Mouse (Mus musculus): ENCODE data around the gene Asb18. TPM values are rescaled to one million over a fixed set of nuclear protein-coding genes. Genes with fewer than 3 reads are reported as not detected.

The Asb18 gene
- polyA plus RNA-seq, 1 experiment from 2014 or later, result not detected

DNA sequence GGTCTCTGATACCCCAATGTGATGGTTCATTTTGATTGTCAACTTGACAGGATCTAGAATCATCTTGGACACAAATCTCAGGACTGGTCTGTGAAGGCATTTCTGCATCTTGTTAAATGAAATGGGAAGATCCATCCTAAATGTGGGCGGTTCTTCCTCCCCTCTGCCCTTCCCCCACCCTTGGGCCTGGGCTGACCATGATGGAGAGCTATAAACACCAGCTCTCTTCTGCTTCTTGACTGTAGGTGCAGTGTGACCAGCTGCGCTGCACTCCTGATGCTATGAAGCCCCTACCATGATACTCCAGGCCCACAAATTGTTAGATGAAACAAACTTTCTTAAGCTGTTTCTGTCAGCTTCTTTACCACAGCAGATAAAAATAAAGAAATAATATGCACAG lies 51.2 kb downstream of the Asb18 start:
- no peak overlapping the region for H3K27ac ChIP-seq (ENCODE audit: low read length)
- ATAC-seq (ENCODE audit: low FRiP score, low TSS enrichment), result no peak
- H3K9ac ChIP-seq (replicated peaks; ENCODE audit: low read length), result no peak overlapping the region
- no peak overlapping the region for H3K4me2 ChIP-seq (replicated peaks; ENCODE audit: low read depth, low read length)
- peaks cover 52% of the 10 kb centered on the region for H3K27me3 ChIP-seq (ENCODE audit: insufficient read depth, low read length)
- peaks cover 7% of the 10 kb centered on the region; the same call in 1 of the 2 replicates for H3K4me1 ChIP-seq (ENCODE audit: insufficient read depth, low read length)
- no peaks in the 10 kb centered on the region for H3K36me3 ChIP-seq (ENCODE audit: insufficient read depth, low read length)
- H3K9me3 ChIP-seq (ENCODE audit: low read length), result no peaks in the 10 kb centered on the region
- WGBS, result 92% methylated on average over 2 of the region's 2 CpGs
- H3K4me3 ChIP-seq (ENCODE audit: low read length), result no peak overlapping the region

DNA sequence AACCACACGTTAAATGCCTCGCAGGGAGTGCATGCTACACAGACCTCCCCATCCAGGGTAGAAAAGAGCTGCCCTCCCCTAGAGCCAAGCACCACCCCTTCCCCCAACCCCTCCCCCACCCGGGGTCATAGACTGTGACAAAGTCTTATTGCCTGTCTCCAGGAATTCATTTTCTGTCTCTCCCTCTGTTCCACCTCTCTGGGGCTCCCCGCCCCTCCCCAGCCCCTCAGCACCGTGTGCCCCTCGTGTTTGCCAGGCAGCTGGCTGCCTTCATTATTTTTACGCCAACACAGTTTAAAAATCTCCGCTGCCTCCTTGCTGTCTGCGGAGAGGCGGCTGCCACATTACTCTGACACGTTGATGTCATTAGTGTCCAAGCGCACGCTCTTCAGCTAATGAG lies 52.4 kb downstream of the Asb18 start:
- Histone ChIP-seq H3K4me2 (replicated peaks; ENCODE audit: low read depth, low read length) (peak overlapping the region; percentile 11; the same call in 1 of the 2 replicates), H3K9ac (replicated peaks; ENCODE audit: low read length) (no peak overlapping the region), H3K4me1 (ENCODE audit: insufficient read depth, low read length) (peaks cover 4% of the 10 kb centered on the region; the same call in 1 of the 2 replicates), H3K36me3 (ENCODE audit: insufficient read depth, low read length) (no peaks in the 10 kb centered on the region), H3K27ac (ENCODE audit: low read length) (no peak overlapping the region), H3K4me3 (ENCODE audit: low read length) (no peak overlapping the region), H3K27me3 (ENCODE audit: insufficient read depth, low read length) (peaks cover 40% of the 10 kb centered on the region), H3K9me3 (ENCODE audit: low read length) (no peaks in the 10 kb centered on the region)
- 9% methylated on average over 13 of the region's 13 CpGs for WGBS
- ATAC-seq (ENCODE audit: low FRiP score, low TSS enrichment), result no peak

DNA sequence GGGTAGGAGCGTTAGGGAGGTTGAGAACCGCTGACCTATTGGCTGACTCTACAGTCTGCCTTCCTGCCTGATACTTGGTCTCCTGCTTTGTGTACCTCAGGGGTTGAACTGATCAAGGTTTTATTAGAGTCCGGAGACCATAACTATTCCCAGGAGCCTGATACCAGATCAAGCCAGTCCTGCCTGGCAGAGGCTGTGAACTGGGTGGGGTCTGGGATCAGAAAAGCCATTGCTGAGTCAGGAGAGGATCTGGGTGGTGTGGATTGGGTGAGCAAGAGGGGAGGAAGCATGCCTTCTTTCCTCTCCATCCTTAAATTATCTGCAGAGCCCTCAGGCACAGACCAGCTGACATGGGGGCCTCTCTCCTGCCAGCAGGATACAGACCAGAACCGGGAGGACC lies 55.1 kb downstream of the Asb18 start:
- Histone ChIP-seq H3K4me1 (ENCODE audit: insufficient read depth, low read length) (peaks cover 4% of the 10 kb centered on the region; the same call in 1 of the 2 replicates), H3K36me3 (ENCODE audit: insufficient read depth, low read length) (no peaks in the 10 kb centered on the region), H3K27me3 (ENCODE audit: insufficient read depth, low read length) (peaks cover 26% of the 10 kb centered on the region), H3K9ac (replicated peaks; ENCODE audit: low read length) (no peak overlapping the region), H3K4me2 (replicated peaks; ENCODE audit: low read depth, low read length) (no peak overlapping the region), H3K9me3 (ENCODE audit: low read length) (no peaks in the 10 kb centered on the region), H3K27ac (ENCODE audit: low read length) (no peak overlapping the region), H3K4me3 (ENCODE audit: low read length) (no peak overlapping the region)
- WGBS, result 78% methylated on average over 4 of the region's 4 CpGs
- no peak for ATAC-seq (ENCODE audit: low FRiP score, low TSS enrichment)

DNA sequence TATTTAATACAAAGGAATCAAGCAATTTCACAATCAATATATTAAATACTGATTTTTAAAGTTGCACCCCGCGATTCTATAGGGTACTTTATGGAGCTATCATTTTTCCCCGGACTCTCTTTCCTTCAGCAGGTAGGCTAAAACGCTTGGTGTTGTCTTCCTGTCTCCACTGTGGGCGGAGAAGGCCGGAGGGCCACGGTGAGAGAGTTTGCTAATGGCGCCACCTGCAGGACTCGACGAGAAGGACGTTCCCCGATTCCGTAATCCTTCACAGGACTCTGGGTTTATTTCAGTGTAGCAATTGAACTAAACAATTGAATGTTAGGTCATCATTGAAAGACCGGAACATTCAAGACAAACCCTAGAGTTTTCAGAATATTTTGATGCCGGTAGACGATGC lies 71.3 kb downstream of the Asb18 start:
- H3K4me3 ChIP-seq (ENCODE audit: low read length), result no peak overlapping the region
- no peak overlapping the region for H3K4me2 ChIP-seq (replicated peaks; ENCODE audit: low read depth, low read length)
- no peak overlapping the region for H3K27ac ChIP-seq (ENCODE audit: low read length)
- no peak for ATAC-seq (ENCODE audit: low FRiP score, low TSS enrichment)
- no peak overlapping the region for H3K9ac ChIP-seq (replicated peaks; ENCODE audit: low read length)
- peaks cover 81% of the 10 kb centered on the region for H3K27me3 ChIP-seq (ENCODE audit: insufficient read depth, low read length)
- no peaks in the 10 kb centered on the region for H3K36me3 ChIP-seq (ENCODE audit: insufficient read depth, low read length)
- WGBS, result 3% methylated on average over 16 of the region's 16 CpGs
- 0 out of 2 replicates have a peak, but pooled peaks cover 3% of the 10 kb centered on the region for H3K9me3 ChIP-seq (ENCODE audit: low read length)
- peaks cover 10% of the 10 kb centered on the region; the same call in 1 of the 2 replicates for H3K4me1 ChIP-seq (ENCODE audit: insufficient read depth, low read length)

DNA sequence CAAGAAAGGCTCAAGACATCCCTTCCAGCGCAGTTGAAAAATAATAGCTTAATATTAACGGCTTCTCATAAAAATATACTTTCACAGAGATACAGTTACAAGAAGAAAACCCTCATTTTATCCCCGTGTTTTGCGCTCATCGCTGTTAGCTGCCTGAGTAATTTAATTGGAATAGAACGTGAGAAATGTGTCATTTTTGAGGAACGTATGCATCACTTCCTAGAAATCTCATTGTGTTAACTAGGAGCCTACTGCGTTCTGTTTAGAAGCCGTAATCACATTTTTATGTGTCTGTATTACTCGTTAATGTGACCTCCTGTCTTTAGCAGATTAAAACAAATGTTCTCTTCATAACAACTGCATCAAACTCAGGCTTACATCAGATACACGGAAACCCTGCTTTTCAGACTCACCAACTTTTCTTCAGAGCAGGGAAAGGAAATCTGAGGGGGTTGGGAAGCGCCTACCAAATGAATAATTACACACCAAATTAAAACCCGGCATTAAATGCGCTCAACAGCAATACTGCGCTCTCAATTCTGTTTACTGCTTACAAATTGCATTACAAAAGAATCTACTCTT lies 72.0 kb downstream of the Asb18 start:
- peak overlapping the region; percentile 29 for H3K4me3 ChIP-seq (ENCODE audit: low read length)
- peak overlapping the region; percentile 37 for H3K4me2 ChIP-seq (replicated peaks; ENCODE audit: low read depth, low read length)
- no peak overlapping the region for H3K27ac ChIP-seq (ENCODE audit: low read length)
- H3K9me3 ChIP-seq (ENCODE audit: low read length), result 0 out of 2 replicates have a peak, but pooled peaks cover 3% of the 10 kb centered on the region
- ATAC-seq (ENCODE audit: low FRiP score, low TSS enrichment), result no peak
- H3K36me3 ChIP-seq (ENCODE audit: insufficient read depth, low read length), result no peaks in the 10 kb centered on the region
- peaks cover 10% of the 10 kb centered on the region; the same call in 1 of the 2 replicates for H3K4me1 ChIP-seq (ENCODE audit: insufficient read depth, low read length)
- H3K9ac ChIP-seq (replicated peaks; ENCODE audit: low read length), result no peak overlapping the region
- H3K27me3 ChIP-seq (ENCODE audit: insufficient read depth, low read length), result peaks cover 83% of the 10 kb centered on the region
- WGBS, result 4% methylated on average over 15 of the region's 15 CpGs

DNA sequence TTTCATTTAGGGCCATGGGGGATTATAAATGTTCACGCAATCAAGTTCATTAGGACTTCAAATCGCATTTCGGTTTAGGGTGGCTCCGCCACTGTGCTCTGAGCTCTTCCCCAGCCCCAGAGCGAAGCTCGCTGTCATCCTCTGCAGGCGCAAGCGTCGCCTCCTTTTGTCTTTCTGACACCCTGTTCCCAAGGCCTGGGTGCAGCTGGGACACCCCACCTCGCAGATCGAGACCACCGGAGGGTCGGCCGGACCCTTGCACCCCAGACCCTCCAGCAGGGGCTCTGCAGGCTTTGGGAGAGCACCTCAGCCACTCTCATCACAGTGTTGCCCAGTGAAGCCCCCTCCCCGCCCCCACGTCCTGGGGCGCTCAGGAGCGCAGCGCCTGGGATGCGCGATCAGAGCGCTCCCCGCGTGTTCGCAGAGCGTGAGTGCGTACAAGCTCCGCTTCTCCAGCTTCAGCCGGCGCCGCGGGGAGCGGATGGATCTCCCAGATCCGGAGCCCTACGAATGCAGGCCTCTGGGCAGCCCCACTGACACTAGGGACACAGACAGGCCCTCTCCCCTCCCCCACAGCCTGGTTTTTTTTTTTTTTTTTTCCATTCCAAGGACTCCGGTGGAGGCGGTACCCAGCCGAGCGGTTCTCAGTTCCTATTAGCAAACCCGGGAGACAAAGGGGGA lies 72.6 kb downstream of the Asb18 start:
- under 1% methylated on average over 40 of the region's 40 CpGs for WGBS
- H3K27ac ChIP-seq (ENCODE audit: low read length), result no peak overlapping the region
- peaks cover 10% of the 10 kb centered on the region; the same call in 1 of the 2 replicates for H3K4me1 ChIP-seq (ENCODE audit: insufficient read depth, low read length)
- ATAC-seq (ENCODE audit: low FRiP score, low TSS enrichment), result no peak
- H3K27me3 ChIP-seq (ENCODE audit: insufficient read depth, low read length), result peaks cover 86% of the 10 kb centered on the region
- 0 out of 2 replicates have a peak, but pooled peaks cover 3% of the 10 kb centered on the region for H3K9me3 ChIP-seq (ENCODE audit: low read length)
- no peaks in the 10 kb centered on the region for H3K36me3 ChIP-seq (ENCODE audit: insufficient read depth, low read length)
- H3K9ac ChIP-seq (replicated peaks; ENCODE audit: low read length), result no peak overlapping the region
- H3K4me3 ChIP-seq (ENCODE audit: low read length), result peak overlapping the region; percentile 29
- peak overlapping the region; percentile 37 for H3K4me2 ChIP-seq (replicated peaks; ENCODE audit: low read depth, low read length)

DNA sequence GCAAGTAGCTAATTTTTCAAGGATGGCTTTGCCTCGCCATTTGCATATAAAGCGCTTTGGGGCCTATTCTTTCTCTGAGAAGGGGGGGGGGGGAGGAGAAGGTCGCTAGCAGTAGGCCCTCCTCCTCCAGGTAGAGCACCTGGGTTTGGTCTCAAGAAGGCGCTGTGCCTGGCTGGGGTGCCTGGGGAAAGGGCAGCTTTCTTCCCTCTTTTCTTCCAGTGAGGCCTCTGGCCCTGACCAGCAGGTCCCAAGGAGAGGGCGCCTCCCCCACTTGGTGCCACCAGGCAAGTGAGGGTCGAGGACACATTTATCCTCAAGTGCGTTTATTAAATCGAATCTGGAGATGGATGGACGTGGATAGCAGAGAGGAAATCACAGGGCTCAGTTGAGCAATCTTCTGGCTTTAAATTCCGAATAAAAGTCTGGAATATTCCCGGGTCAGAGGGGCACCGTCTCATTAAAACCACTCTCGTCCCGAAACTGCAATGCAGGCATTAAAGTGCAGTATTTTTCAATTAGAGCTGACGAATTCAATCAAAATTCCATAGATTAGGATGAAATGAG lies 73.4 kb downstream of the Asb18 start:
- Histone ChIP-seq H3K9ac (replicated peaks; ENCODE audit: low read length) (no peak overlapping the region), H3K4me2 (replicated peaks; ENCODE audit: low read depth, low read length) (no peak overlapping the region), H3K4me1 (ENCODE audit: insufficient read depth, low read length) (peaks cover 10% of the 10 kb centered on the region; the same call in 1 of the 2 replicates), H3K36me3 (ENCODE audit: insufficient read depth, low read length) (no peaks in the 10 kb centered on the region), H3K27me3 (ENCODE audit: insufficient read depth, low read length) (peaks cover 94% of the 10 kb centered on the region), H3K9me3 (ENCODE audit: low read length) (0 out of 2 replicates have a peak, but pooled peaks cover 3% of the 10 kb centered on the region), H3K4me3 (ENCODE audit: low read length) (no peak overlapping the region), H3K27ac (ENCODE audit: low read length) (no peak overlapping the region)
- ATAC-seq (ENCODE audit: low FRiP score, low TSS enrichment), result no peak
- 14% methylated on average over 15 of the region's 15 CpGs for WGBS

DNA sequence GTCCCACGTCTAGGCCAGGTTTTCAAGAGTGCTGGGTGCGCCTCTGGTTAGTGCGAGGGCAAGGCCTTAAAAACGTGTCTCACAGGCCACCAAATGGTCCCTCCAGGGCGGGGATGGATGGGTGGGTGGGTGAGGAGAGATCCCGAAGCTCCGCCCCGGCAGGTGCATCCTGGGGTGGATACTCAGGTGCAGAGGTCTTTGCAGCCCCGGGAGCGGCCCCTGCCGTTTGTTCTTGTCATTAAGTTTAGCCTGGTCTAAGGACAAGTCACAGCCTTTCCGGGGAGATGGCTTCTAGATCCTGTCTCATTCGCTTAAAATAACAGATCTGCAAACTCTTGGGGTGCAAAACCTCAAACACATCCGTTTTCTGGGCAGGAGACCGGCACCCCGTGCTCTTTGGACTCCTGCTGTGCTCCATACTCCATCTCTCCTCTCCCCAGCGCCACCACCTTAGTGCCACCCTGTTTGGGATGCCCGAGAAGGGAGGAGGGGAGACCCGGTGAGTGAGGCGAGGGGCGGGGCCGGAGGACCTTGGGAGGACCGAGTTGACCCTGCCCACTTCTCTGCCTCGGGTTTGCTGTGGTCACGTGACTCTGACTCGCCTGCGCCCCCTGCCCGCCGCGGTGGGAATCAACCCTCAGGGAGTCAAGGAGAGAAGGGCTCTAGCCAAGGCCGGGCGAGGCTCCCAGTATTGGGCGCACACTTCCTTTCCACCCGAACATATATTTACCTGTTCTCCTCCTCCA lies 74.3 kb downstream of the Asb18 start:
- Histone ChIP-seq H3K9ac (replicated peaks; ENCODE audit: low read length) (no peak overlapping the region), H3K36me3 (ENCODE audit: insufficient read depth, low read length) (no peaks in the 10 kb centered on the region), H3K4me3 (ENCODE audit: low read length) (peak overlapping the region; percentile 24), H3K27ac (ENCODE audit: low read length) (no peak overlapping the region), H3K4me1 (ENCODE audit: insufficient read depth, low read length) (peaks cover 10% of the 10 kb centered on the region; the same call in 1 of the 2 replicates), H3K4me2 (replicated peaks; ENCODE audit: low read depth, low read length) (peak overlapping the region; percentile 34), H3K27me3 (ENCODE audit: insufficient read depth, low read length) (peaks cover 94% of the 10 kb centered on the region), H3K9me3 (ENCODE audit: low read length) (0 out of 2 replicates have a peak, but pooled peaks cover 3% of the 10 kb centered on the region)
- 3% methylated on average over 34 of the region's 34 CpGs for WGBS
- peak; percentile 63 for ATAC-seq (ENCODE audit: low FRiP score, low TSS enrichment)

DNA sequence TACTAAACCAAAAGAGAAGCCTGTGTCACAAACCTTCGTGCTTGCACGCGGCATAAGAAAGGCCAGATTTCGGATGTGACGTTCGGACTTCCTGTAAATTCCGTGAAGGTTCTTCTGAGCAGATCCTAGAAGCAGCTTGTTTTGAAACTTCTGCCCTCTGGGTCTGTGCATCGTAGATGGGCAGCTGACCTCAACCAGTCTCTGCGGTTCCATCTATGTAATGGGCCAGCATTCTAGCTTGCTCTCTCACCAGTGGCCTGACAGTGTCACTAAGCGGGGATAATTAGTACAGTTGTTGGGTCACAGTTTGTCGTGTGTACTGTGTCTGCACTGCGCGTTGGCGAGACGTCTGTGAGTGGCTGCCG lies 74.9 kb downstream of the Asb18 start:
- Histone ChIP-seq H3K27me3 (ENCODE audit: insufficient read depth, low read length) (peaks cover 95% of the 10 kb centered on the region), H3K4me3 (ENCODE audit: low read length) (no peak overlapping the region), H3K36me3 (ENCODE audit: insufficient read depth, low read length) (no peaks in the 10 kb centered on the region), H3K9me3 (ENCODE audit: low read length) (0 out of 2 replicates have a peak, but pooled peaks cover 3% of the 10 kb centered on the region), H3K4me2 (replicated peaks; ENCODE audit: low read depth, low read length) (no peak overlapping the region), H3K4me1 (ENCODE audit: insufficient read depth, low read length) (peaks cover 10% of the 10 kb centered on the region; the same call in 1 of the 2 replicates), H3K27ac (ENCODE audit: low read length) (no peak overlapping the region), H3K9ac (replicated peaks; ENCODE audit: low read length) (no peak overlapping the region)
- 0 out of 2 replicates have a peak, but pooled peaks have one; percentile 1 for ATAC-seq (ENCODE audit: low FRiP score, low TSS enrichment)
- WGBS, result 26% methylated on average over 16 of the region's 16 CpGs

All from kidney, embryonic 16.5 days (tissue).